Mouse (Mus musculus) gastrocnemius, postnatal 14 days (tissue): ENCODE measurements around the gene Siva1. TPM values are rescaled to one million over a fixed set of nuclear protein-coding genes. Genes with fewer than 3 reads are reported as not detected.
A peak's percentile ranks its signal among the peaks of the same experiment; 100 is the strongest.

ENCODE experiments used
- DNase-seq: peaks from one replicate; pipeline ENCODE4 v3.0.0; 2021; ENCODE audit warnings: mixed read lengths
- intact Hi-C: fragments of 180-260 bp; cut with DNase I; formaldehyde crosslinking; loops from one replicate; pipeline ENCODE4 v1.15.1; 2025; ENCODE audit warnings: low total_unique reads
- microRNA-seq, 2 experiments: library from miRNA; unstranded; fragments of <30 nt; microRNA quantifications; one replicate each; pipeline ENCODE4 v1.2.0; 2021
- total RNA-seq, 2 experiments: library from RNA; stranded (reverse); gene quantifications; 2 replicates each; pipeline ENCODE4 v1.2.3; 2021

Siva1 gene
- total RNA-seq, 2 experiments from 2014 or later, result 16.9 to 18.7 TPM

- peak; percentile 63 for DNase-seq
- intact Hi-C loops, result no loop called here
Measured at GRCm38 (mm10) chr12:112673576-112674091, 29.2 kb downstream of the Siva1 start.

- peak; percentile 53 for DNase-seq
- intact Hi-C loops, result no loop called here
Measured at GRCm38 (mm10) chr12:112674132-112675011, 29.9 kb downstream of the Siva1 start, which contains the start of gene Akt1. TSS of gene Akt1 (minus strand) at chr12:112674884.

- intact Hi-C loops, result no loop called here
Measured at GRCm38 (mm10) chr12:112675245-112676035, 31.0 kb downstream of the Siva1 start.

GRCm38 (mm10) chr12:112677076-112677475 lies 32.6 kb downstream of the Siva1 start:
- no peak for DNase-seq
- intact Hi-C loops, result no loop called here

More at GRCm38 (mm10) chr12:112675245-112676035, 31.0 kb downstream of the Siva1 start:
- peak; percentile 84 for DNase-seq

GRCm38 (mm10) chr12:112677943-112678554 lies 33.6 kb downstream of the Siva1 start:
- DNase-seq, result no peak
- intact Hi-C loops, result loop anchor here (2.0 kb wide), 1 partner anchor 29 kb away; no protein-coding TSS in a partner anchor

GRCm38 (mm10) chr12:112678555-112679026 lies 34.1 kb downstream of the Siva1 start, which contains the start of gene Zbtb42:
TSS of gene Zbtb42 (plus strand) at chr12:112678828.
- peak; percentile 75 for DNase-seq
- intact Hi-C loops, result loop anchor here (2.0 kb wide), 1 partner anchor 28 kb away; no protein-coding TSS in a partner anchor

- DNase-seq, result no peak
- intact Hi-C loops, result loop anchor here (2.0 kb wide), 1 partner anchor 27 kb away; no protein-coding TSS in a partner anchor
Measured at GRCm38 (mm10) chr12:112679027-112679996, 34.8 kb downstream of the Siva1 start.

GRCm38 (mm10) chr12:112683351-112683750 lies 38.9 kb downstream of the Siva1 start:
- intact Hi-C loops, result no loop called here

GRCm38 (mm10) chr12:112688458-112688857 lies 44.0 kb downstream of the Siva1 start:
- intact Hi-C loops, result no loop called here
- DNase-seq, result no peak

More at GRCm38 (mm10) chr12:112683351-112683750, 38.9 kb downstream of the Siva1 start:
- no peak for DNase-seq

- DNase-seq, result peak; percentile 94
- intact Hi-C loops, result no loop called here
Measured at GRCm38 (mm10) chr12:112693185-112694126, 49.0 kb downstream of the Siva1 start.

- intact Hi-C loops, result no loop called here
- no peak for DNase-seq
Measured at GRCm38 (mm10) chr12:112694127-112694475, 49.6 kb downstream of the Siva1 start.

GRCm38 (mm10) chr12:112696806-112697425 lies 52.4 kb downstream of the Siva1 start:
- DNase-seq, result no peak
- intact Hi-C loops, result no loop called here

Small RNA genes within 50 kb of the gene (microRNA-seq; reads per million reads assigned to microRNA genes)
- gene Mir6939, result 0 to 0.50 reads per million in 2 experiments

Other genes with a start within 250 kb of the Siva1 start
- gene A530016L24Rik, start 155.2 kb upstream of the Siva1 start, total RNA-seq, result under 1 TPM; 0.82 to 0.96 TPM
- gene Tmem179, start 127.9 kb upstream of the Siva1 start, total RNA-seq, result not detected
- gene Inf2, start 55.9 kb upstream of the Siva1 start, total RNA-seq, result 10 to 100 TPM; 15.0 to 16.1 TPM
- 100 to 1,000 TPM; 462 to 471 TPM for gene Adssl1, start 24.6 kb upstream of the Siva1 start, total RNA-seq
- 10 to 100 TPM; 78.3 to 89.4 TPM for gene Akt1, start 30.2 kb downstream of the Siva1 start, total RNA-seq
- gene Zbtb42, start 34.1 kb downstream of the Siva1 start, total RNA-seq, result 1 to 10 TPM; 1.3 to 2.1 TPM
- 10 to 100 TPM; 10.9 to 14.4 TPM for gene Cep170b, start 75.8 kb downstream of the Siva1 start, total RNA-seq
- gene Pld4, start 116.0 kb downstream of the Siva1 start, total RNA-seq, result 1 to 10 TPM; 3.2 to 4.1 TPM
- 10 to 100 TPM in 1 of 2 experiments, 1 to 10 TPM in 1; 7.8 to 11.3 TPM for gene Ahnak2, start 158.0 kb downstream of the Siva1 start, total RNA-seq
- under 1 TPM; 0.62 to 0.73 TPM for gene Clba1, start 164.3 kb downstream of the Siva1 start, total RNA-seq
- gene Cdca4, start 184.7 kb downstream of the Siva1 start, total RNA-seq, result 1 to 10 TPM; 4.3 to 5.8 TPM
- gene Gpr132, start 223.5 kb downstream of the Siva1 start, total RNA-seq, result under 1 TPM in 1 of 2 experiments, not detected in 1; 0.10 TPM